Mouse (Mus musculus): ENCODE results near the gene Trim29. TPM values are rescaled to one million over a fixed set of nuclear protein-coding genes. Genes with fewer than 3 reads are reported as not detected.

The Trim29 gene
- polyA plus RNA-seq, 1 experiment = 0.11 TPM

- Histone ChIP-seq H3K36me3 (ENCODE audit: control insufficient read depth, insufficient read depth, low read length) (no peaks in the 10 kb centered on the region), H3K4me1 (ENCODE audit: control insufficient read depth, insufficient read depth, insufficient read length, low read length) (no peaks in the 10 kb centered on the region), H3K27me3 (ENCODE audit: control insufficient read depth, insufficient read depth, low read length) (no peaks in the 10 kb centered on the region), H3K4me3 (ENCODE audit: low read depth, low read length) (no peak overlapping the region), H3K27ac (ENCODE audit: insufficient read depth, low read depth, low read length) (no peak overlapping the region)
- WGBS = 75% methylated on average over 5 of the region's 5 CpGs
- TF ChIP-seq POLR2A (IDR thresholded peaks at IDR 0.05; ENCODE audit: low read depth, low read length) (no peak), CTCF (IDR thresholded peaks at IDR 0.05; ENCODE audit: extremely low read depth, insufficient read length, insufficient replicate concordance, low read depth, low read length) (no peak)
These were observed 27.4 kb downstream of the Trim29 start for GRCm38 (mm10) chr9:43338067-43338466.

GRCm38 (mm10) chr9:43339614-43340020 lies 29.0 kb downstream of the Trim29 start:
- WGBS = 0% methylated on average over 2 of the region's 2 CpGs
- peak; percentile 80; the same call in 1 of the 2 replicates for TF ChIP-seq CTCF (IDR thresholded peaks at IDR 0.05; ENCODE audit: extremely low read depth, insufficient read length, insufficient replicate concordance, low read depth, low read length)
- TF ChIP-seq POLR2A (IDR thresholded peaks at IDR 0.05; ENCODE audit: low read depth, low read length) = no peak
- no peaks in the 10 kb centered on the region for H3K27me3 ChIP-seq (ENCODE audit: control insufficient read depth, insufficient read depth, low read length)
- H3K36me3 ChIP-seq (ENCODE audit: control insufficient read depth, insufficient read depth, low read length) = no peaks in the 10 kb centered on the region
- no peak overlapping the region for H3K4me3 ChIP-seq (ENCODE audit: low read depth, low read length)
- H3K27ac ChIP-seq (ENCODE audit: insufficient read depth, low read depth, low read length) = no peak overlapping the region
- no peaks in the 10 kb centered on the region for H3K4me1 ChIP-seq (ENCODE audit: control insufficient read depth, insufficient read depth, insufficient read length, low read length)

DNA sequence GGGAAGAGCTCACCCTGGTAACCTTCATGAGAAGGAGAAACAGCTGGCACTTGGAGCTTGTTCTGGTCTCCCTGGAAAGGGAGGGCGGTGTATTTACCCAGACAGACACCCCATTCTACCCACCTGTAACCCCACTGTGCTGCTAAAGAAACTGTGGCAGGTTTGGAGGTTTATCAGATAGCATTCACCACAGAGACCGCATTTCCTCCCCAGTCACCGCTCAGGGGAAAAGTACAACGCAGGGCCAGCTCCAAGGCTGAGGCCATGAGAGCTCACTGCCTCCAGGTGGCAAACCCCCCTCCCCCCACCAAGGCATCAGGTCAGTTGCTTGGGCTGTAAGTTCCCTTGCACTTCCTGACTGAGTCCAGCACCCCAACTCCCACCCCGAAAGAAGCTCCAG lies 39.4 kb downstream of the Trim29 start:
- no peaks in the 10 kb centered on the region; the same call in 1 of the 2 replicates for H3K27me3 ChIP-seq (ENCODE audit: control insufficient read depth, insufficient read depth, low read length)
- no peak overlapping the region for H3K27ac ChIP-seq (ENCODE audit: insufficient read depth, low read depth, low read length)
- no peaks in the 10 kb centered on the region for H3K4me1 ChIP-seq (ENCODE audit: control insufficient read depth, insufficient read depth, insufficient read length, low read length)
- H3K36me3 ChIP-seq (ENCODE audit: control insufficient read depth, insufficient read depth, low read length) = no peaks in the 10 kb centered on the region
- no peak for TF ChIP-seq POLR2A (IDR thresholded peaks at IDR 0.05; ENCODE audit: low read depth, low read length)
- no peak for TF ChIP-seq CTCF (IDR thresholded peaks at IDR 0.05; ENCODE audit: extremely low read depth, insufficient read length, insufficient replicate concordance, low read depth, low read length)
- 29% methylated on average over 5 of the region's 5 CpGs for WGBS
- H3K4me3 ChIP-seq (ENCODE audit: low read depth, low read length) = no peak overlapping the region

DNA sequence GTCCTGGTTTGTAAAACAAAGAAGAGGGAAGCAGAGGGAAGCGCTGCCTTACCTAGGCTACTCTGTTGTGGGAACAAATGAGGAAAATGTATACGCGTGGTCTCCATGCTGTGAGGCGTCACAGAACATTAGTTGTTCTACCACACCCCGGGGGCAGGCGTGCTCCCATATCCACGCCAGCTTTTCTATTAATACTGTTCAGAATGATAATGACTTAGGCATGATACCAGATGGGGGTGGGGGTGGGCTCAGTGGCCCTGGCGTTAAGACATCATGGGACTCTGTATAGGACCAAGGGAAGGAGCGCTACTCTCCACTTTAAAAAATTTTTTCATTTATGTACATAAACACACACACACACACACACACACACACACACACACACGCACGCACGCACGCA lies 40.4 kb downstream of the Trim29 start:
- no peak for TF ChIP-seq CTCF (IDR thresholded peaks at IDR 0.05; ENCODE audit: extremely low read depth, insufficient read length, insufficient replicate concordance, low read depth, low read length)
- no peak for TF ChIP-seq POLR2A (IDR thresholded peaks at IDR 0.05; ENCODE audit: low read depth, low read length)
- H3K36me3 ChIP-seq (ENCODE audit: control insufficient read depth, insufficient read depth, low read length) = no peaks in the 10 kb centered on the region
- no peaks in the 10 kb centered on the region; the same call in 1 of the 2 replicates for H3K27me3 ChIP-seq (ENCODE audit: control insufficient read depth, insufficient read depth, low read length)
- H3K27ac ChIP-seq (ENCODE audit: insufficient read depth, low read depth, low read length) = no peak overlapping the region
- no peak overlapping the region for H3K4me3 ChIP-seq (ENCODE audit: low read depth, low read length)
- WGBS = 73% methylated on average over 13 of the region's 13 CpGs
- H3K4me1 ChIP-seq (ENCODE audit: control insufficient read depth, insufficient read depth, insufficient read length, low read length) = no peaks in the 10 kb centered on the region

DNA sequence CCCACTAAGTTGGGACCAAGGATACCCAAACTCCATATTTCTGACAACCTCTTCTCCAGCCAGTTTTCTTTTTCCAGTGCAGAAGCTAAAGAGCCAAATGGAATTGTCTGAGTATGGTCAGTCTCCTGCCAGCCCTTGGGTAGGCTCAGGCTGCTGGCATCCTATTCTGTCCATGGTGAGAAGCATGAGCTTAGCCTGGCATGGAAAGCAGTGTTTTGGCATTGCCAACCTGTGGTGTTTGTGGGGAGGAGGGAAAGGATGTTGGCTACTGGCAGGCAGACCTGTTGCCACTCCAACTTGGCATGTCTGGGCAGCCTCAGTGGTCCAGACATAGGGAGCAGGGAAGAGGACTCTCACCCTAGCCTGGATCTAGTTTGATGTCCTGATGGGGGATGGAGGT lies 46.4 kb downstream of the Trim29 start:
- H3K27me3 ChIP-seq (ENCODE audit: control insufficient read depth, insufficient read depth, low read length) = no peaks in the 10 kb centered on the region
- no peak overlapping the region for H3K4me3 ChIP-seq (ENCODE audit: low read depth, low read length)
- no peaks in the 10 kb centered on the region for H3K4me1 ChIP-seq (ENCODE audit: control insufficient read depth, insufficient read depth, insufficient read length, low read length)
- no peak overlapping the region for H3K27ac ChIP-seq (ENCODE audit: insufficient read depth, low read depth, low read length)
- TF ChIP-seq POLR2A (IDR thresholded peaks at IDR 0.05; ENCODE audit: low read depth, low read length) (no peak), CTCF (IDR thresholded peaks at IDR 0.05; ENCODE audit: extremely low read depth, insufficient read length, insufficient replicate concordance, low read depth, low read length) (no peak)
- H3K36me3 ChIP-seq (ENCODE audit: control insufficient read depth, insufficient read depth, low read length) = no peaks in the 10 kb centered on the region

GRCm38 (mm10) chr9:43358591-43359323 lies 48.1 kb downstream of the Trim29 start:
- WGBS = 49% methylated on average over 15 of the region's 15 CpGs
- no peak overlapping the region for H3K4me3 ChIP-seq (ENCODE audit: low read depth, low read length)
- H3K4me1 ChIP-seq (ENCODE audit: control insufficient read depth, insufficient read depth, insufficient read length, low read length) = no peaks in the 10 kb centered on the region
- no peaks in the 10 kb centered on the region for H3K27me3 ChIP-seq (ENCODE audit: control insufficient read depth, insufficient read depth, low read length)
- H3K27ac ChIP-seq (ENCODE audit: insufficient read depth, low read depth, low read length) = no peak overlapping the region
- H3K36me3 ChIP-seq (ENCODE audit: control insufficient read depth, insufficient read depth, low read length) = no peaks in the 10 kb centered on the region
- TF ChIP-seq POLR2A (IDR thresholded peaks at IDR 0.05; ENCODE audit: low read depth, low read length) (no peak), CTCF (IDR thresholded peaks at IDR 0.05; ENCODE audit: extremely low read depth, insufficient read length, insufficient replicate concordance, low read depth, low read length) (no peak)

DNA sequence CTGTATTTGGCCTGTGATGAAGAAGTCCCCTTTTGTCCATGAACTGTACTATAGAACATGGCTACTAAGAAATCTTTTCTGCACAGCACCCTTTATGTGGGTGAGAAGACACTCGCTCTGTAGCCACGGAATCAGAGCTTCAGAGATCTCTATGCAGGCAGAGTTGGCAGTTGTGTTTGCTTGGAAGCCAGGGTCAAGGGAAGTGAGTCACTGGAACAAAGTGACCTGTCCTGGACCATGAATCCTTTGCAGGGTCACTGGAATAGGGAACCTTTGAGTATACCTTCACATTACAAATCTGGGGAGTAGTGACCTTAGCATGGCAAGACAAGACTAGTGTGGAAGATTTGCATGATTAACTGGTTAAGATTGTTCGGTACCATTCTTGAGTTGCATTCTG lies 58.1 kb downstream of the Trim29 start:
- TF ChIP-seq POLR2A (IDR thresholded peaks at IDR 0.05; ENCODE audit: low read depth, low read length) = no peak
- TF ChIP-seq CTCF (IDR thresholded peaks at IDR 0.05; ENCODE audit: extremely low read depth, insufficient read length, insufficient replicate concordance, low read depth, low read length) = no peak
- Histone ChIP-seq H3K4me1 (ENCODE audit: control insufficient read depth, insufficient read depth, insufficient read length, low read length) (no peaks in the 10 kb centered on the region), H3K27ac (ENCODE audit: insufficient read depth, low read depth, low read length) (no peak overlapping the region), H3K27me3 (ENCODE audit: control insufficient read depth, insufficient read depth, low read length) (no peaks in the 10 kb centered on the region), H3K36me3 (ENCODE audit: control insufficient read depth, insufficient read depth, low read length) (no peaks in the 10 kb centered on the region), H3K4me3 (ENCODE audit: low read depth, low read length) (no peak overlapping the region)
- 81% methylated on average over 3 of the region's 3 CpGs for WGBS
